Mouse (Mus musculus): ENCODE results near the gene Clic3. TPM values are rescaled to one million over a fixed set of nuclear protein-coding genes. Genes with fewer than 3 reads are reported as not detected.

The Clic3 gene
- total RNA-seq, 2 experiments from 2014 or later: 1.4 to 1.7 TPM

DNA sequence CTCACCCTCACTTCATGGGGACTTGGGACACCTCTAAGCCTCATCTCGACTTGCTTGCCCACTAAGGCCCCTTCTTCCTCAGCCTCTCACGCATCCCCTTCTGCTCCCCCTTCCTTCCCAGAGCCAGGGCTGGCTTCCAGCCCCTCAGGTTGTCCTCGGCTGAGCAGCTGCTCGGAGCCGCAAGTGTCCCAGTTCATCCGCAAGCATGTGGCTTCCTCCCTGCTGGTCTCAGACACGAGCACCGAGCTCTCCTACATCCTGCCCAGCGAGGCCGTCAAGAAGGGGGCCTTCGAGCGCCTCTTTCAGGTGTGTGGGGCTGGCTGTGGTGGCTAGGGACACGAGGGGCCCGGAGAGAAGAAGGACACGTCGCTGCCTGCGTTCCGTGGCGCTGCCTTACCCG lies 15.6 kb upstream of the Clic3 start:
- DNase-seq (ENCODE audit: low spot score in 2 of 2): no peak

DNA sequence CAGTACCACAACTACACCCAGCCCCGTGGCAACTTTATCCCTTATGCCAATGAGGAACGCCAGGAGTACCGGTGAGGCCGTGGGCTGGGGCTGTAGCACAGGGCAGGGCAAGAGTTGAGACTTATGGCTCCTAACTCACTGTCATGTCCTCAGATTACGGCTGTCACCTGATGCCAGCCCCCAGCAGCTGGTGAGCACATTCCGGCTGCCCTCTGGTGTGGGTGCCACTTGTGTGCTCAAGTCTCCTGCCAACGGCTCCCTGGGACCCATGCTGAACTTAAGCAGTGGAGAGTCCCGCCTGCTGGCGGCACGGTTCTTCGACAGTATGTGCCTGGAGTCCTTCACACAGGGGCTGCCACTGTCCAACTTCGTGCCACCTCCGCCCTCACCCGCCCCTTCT lies 14.0 kb upstream of the Clic3 start:
- DNase-seq (ENCODE audit: low spot score in 2 of 2): no peak

DNA sequence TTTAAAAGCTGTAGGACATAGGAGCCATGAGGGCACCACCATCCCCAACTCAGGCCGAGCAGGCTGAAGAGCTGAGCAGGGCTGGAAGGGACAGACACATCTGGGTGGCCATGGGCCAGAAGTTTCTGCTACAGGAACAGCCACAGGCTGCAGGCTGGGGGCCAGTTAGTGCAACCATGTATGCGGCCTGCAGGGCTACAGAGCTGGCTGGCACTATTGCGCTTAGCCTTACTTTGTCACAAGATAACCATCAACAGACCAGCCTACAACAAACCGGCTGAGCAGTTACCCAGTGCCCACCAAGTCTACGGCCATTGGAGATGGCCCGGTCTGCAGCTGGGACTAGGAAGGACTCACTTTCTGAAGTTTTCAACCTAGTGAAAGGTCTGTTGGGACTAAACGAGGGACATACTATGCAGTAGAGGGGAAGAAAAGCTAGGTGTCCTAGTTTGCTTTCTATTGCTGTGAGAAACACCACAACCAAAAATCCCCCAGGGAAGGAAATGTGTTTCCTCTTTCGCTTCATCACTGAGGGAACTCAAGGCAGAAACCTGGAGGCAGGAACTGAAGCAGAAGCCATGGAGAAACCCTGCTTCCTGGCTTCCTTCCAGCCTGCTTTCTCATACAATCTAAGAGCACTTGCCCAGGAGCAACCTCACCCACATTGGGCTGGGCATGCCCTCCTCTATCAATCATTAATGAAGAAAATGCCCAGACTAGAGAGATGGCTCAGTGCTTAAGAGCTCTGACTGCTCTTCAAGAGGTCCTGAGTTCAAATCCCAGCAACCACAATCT lies 5.6 kb upstream of the Clic3 start:
- DNase-seq (ENCODE audit: low spot score in 2 of 2): no peak

DNA sequence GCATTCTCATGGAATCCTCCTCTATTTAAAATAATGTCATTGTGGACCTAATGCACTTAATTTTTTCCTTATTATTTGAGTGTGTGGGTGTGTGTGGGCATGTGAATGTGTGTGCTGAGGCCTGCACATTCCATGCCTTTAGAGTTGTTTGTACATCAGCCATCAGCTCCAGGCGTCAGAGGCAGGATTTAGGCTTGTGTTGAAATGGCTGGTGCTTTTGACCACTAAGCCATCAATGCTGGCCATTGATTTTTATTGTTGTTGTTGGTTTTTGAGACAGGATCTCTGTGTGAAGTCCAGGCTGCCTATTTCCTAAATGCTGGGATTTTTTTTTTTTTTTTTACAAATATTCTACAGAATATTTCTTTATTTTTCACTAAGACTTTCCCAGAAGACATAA lies 3.7 kb upstream of the Clic3 start:
- DNase-seq (ENCODE audit: low spot score in 2 of 2): no peak

DNA sequence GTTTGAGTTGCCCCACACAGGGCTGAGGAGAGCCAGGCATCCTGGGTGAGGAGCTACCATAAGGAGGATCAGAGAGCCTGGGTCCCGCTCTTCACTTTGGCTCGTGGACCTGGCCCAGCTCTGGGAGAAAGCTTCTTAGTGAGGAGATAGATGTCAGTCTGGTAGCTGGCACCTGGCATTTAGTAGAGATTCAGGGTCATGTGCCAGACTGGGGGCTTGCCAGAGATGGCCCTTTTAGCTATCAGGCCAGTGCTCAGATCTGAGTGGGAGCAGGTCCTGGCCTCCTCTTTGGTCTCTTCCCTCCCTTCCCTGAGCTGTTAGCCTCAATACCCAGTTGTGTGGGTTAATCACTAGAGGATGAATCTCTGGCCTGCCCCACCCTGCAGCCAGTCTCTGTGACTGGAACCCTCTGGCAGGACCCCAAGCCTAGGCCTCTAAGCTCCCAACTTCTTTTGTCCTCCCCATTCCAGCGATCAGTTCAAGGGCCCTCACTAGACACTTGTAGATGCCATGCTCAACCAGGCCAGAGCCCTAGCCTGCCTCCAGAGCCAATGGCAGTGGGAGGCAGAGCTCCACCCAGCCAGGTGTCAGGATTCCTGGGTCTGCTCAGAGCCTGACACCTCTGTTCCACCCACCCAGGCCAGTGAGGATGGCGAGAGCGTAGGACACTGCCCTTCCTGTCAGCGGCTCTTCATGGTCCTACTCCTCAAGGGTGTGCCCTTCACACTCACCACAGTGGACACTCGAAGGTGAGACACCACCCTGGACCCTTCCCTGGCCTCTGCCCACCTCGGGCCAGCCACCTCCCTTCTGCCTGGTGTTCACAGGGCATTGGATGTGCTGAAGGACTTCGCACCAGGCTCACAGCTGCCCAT lies 621 bp downstream of the Clic3 start:
- DNase-seq (ENCODE audit: low spot score in 2 of 2): no peak

DNA sequence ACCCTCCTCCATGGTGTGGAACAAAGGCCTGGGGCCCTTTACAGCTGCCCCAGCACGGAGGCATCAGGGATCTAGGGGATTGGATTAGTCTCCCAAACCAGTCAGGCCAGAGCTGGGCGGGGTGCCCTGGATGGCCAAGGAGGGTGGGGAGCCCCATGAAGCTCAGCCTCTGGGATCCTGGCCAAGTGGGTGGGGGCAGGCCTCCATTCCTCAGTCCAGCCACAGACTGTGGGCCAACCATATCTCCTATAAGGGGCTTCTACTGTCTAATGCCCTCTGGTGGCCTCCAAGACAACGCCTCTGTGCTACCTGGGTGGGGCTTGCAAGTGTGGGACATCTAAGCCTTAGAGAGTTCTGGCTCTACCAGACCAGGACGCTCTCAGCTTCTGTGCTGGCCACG lies 2.3 kb downstream of the Clic3 start:
- DNase-seq (ENCODE audit: low spot score in 2 of 2): no peak

DNA sequence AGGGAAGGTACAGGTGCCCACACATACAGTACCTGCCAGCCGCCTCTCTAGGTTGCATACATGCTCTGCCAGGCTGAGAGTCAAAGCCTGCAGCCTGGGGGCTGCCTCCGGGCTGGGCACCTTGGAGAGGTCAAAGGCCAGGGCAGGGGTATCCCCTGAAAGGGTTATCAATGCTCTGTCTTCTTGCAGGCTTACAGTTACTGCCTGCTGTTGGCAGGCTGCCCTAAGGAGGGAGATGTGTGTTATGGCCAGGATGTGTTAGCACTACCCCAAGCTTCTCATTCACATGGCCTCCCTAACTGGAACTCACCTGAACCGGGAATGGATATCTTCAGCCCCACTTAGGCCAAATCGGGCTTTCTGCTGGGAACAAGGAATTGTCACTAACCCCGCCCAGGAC lies 3.5 kb downstream of the Clic3 start:
- no peak for DNase-seq (ENCODE audit: low spot score in 2 of 2)

DNA sequence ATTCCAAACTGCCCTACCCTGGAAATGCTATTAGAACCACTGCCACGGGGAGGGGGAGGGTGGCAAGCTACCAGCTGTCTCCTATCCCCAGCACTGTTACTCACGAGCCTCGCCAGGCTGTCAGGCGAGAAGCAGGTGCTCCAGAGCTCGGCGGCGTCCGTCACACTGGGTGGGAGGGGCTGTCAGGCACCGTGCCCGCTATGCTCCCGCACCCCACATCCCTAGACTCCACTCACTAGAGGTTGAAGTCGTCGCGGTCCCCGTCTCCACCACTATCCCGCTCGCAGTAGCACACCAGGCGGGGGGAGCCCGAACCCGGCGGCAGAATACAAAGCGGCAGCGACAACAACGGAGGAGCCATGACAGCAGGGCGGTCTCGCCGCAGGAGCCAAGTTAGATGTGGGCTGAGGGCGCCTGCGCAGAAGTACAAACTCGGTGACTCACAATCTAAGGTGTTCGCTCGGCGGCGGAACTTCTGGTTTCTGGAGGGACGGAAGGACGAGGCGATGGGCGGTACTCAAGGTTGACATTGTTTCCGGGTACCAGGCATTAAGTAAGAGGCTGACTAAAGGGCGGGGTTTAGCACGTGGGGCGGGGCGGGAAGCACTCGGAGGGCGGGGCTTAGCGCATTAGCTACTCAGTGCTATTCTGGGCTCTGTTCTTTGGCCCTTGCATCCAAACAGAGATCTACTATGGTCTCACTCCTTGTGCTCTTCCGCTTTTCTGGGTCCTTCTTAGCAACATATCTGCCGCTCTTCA lies 4.1 kb downstream of the Clic3 start, which contains the start of gene Paxx:
Gene Paxx, minus strand, starts transcription at position 544 of the 759 bp plus-strand sequence.
- DNase-seq (ENCODE audit: low spot score in 2 of 2): peak; percentile 77 to 84

DNA sequence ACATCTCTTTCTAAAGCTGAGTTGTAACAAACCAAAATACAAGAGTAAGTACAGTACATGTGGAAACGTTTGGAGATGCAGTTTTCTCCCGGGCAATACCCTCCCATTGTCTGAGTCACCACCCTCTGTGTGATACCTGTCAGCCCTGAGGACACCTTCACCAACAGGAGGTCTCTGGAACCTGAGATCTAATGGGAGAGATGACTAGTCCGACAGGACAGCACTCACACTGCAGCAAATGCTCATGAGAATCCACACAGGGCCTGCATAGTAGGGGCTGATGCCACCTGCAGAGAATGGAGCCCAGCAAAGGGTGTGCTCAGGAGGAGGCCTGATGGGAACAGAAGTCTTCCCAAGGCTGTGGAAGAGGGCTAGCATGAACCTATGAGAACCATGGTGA lies 4.8 kb downstream of the Clic3 start:
- no peak for DNase-seq (ENCODE audit: low spot score in 2 of 2)

DNA sequence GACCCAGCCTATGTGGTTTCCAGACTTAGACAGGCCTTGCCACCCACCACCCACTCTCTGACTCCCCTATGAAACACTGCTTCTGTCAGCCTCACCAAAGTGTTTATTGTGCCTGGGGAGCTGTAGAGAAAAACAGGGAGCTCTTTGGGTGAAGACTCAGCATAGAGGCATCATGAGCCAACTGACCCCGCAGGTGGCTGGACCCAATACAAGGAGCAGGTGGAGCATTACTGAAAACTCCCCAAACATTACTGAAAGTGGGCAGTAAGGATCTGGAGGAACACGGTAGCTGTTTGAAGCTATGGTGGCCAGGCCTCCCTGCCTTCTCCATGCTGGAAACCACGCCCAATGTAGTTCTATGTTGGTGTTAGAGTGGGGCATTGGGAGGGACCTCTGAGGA lies 7.0 kb downstream of the Clic3 start:
- DNase-seq (ENCODE audit: low spot score in 2 of 2): no peak

DNA sequence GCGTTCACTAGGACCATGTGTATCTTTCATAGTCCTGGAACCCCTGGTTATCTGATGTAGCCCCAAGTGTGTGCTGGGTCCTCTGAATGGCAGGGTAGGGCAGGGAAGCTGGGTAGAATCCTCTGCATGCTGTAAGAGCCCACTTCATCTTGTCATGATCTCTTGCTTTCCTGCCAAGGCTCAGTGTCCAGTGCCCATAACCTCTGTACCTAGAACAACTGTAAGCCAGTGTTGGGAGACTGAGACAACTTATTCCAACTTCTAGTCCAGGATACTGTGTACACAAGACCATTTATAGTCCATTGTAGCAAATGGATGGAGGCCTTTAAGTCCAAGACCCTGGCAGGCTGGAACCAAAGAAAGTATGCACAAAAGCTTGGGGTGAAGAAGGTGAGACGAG lies 8.6 kb downstream of the Clic3 start:
- no peak for DNase-seq (ENCODE audit: low spot score in 2 of 2)

DNA sequence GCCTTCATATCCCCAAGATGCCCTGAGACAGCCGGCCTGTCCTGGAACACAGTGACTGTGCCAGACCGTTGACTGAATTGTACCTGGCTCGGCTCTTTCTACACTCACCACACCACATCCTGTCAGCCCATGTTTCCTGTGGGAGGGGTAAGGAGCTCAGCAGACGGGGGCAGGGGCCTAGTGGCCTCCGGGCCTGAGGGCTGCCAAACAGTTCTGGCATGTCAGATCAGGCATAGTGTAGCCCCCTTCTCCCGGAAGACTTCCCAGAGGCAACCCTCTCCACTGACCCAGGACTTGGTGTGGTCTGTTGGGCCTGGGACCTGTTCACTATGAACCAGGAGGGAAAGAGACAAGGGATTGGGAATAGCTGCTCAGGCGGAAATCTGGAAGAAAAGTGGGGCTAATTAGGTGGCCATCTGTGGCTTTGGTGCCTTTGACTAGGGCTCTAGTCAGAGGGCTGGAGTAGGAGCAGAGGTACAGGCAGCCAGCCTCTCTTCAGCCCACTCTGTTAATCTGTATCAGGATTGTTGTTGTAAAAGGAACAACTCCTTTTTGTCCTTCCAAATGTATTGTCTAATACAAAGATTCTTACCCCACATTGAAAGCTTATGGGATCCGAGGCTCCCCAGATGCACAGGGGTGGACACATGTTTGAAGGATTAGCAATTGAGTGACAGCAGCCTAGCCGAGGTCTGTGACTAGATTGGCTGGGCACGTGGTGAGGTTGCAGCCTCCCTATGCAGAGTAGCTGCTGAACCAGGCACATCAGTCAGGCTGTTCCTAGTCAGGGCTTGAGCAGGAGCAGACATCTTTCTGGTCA lies 9.4 kb downstream of the Clic3 start:
- no peak for DNase-seq (ENCODE audit: low spot score in 2 of 2)

DNA sequence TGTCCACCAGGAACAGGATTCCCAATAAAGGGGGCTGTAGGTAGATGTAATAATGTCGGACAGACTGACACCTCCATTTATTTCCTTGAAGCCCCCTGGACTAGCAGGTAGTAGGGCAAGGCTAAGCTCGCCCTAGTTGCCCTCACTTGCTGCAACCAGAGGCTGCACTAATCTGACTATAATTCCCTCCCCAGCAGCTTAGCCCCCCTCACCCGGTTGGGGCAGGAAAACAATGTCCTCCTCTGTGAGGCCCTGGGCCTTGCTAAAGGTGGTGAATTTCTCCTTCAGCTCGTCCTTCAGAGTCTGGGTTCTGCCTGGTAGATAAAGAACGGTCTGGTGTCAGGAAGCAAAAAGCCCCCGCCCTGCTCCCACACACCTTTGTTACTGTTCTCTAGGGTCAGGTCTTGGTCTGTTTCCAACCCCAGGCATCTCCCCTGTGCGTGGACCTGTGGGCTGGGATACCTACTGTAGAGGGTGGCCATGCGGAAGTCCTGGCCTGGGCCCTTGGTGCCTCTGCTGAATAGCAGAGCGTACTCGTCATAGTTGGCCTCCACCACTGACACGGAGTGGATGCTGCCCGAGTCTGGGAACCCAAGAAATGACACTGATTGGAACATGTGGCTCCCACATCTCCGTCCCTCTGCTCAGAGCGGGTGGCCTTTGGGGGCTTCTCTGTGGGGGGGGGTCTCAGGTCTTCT lies 11.1 kb downstream of the Clic3 start:
- DNase-seq (ENCODE audit: low spot score in 2 of 2): no peak

DNA sequence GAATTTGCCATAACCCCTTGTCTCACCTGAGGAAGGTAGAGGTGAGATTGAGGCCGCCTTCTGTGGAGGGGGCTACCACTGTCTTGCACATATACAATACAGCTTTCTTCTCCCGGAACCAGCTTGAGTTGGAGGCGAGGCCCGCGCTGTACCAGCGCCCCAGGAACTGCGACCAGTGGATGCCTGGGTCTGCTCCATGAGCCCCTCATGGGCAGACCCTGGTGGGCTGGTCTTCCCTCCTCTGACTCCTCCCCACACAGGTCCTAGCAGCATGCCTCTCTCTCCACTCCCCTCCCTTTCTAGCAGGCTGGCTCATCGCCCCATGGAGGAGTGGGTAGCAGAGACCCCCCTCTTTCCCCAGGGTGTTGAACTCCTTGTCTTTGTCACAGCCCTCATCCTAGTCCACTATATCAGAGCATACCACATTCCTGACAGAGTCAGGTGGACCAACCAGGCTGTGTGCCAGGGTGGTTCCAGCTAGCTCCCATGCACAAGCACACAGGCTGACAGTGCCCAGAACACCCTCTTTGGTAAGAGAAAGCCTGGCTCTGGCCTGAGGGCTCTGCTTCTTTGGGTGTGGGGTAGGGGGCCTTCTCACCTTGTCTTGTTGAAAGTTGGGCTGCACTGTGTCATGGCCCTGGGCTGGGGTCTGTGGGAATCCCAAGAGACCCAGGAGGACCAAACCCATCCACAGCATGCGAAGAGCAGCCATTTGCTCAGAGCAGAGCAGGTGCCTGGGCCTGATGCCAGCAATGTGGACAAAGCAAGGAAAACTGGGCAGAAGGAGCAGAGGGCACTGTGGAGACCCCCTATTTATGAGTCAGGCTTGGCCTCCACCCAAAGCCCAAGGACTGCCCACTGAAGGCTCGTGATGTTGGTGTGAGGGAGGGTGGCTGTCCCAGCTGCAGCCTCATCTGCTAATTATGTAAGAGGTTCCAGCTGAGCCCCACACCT lies 12.6 kb downstream of the Clic3 start:
- no peak for DNase-seq (ENCODE audit: low spot score in 2 of 2)

DNA sequence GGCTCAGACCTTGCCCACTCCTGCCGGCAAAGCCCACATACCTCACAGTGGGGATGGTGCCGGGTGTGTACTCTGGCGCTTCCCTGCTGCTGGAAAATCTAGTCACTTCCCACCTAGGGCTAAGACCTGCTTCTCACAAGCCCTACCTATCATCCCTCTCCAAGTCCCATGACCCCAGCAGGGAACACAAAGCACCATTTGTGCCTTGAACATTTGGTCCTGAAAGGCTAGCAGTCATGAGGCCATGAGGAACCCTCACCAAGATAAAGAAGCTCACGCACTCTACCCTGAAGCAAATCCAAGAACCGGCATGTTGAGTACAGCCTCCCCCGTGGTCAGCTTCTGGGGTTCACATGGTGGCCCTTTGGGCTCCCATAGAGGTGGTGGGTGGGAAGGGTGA lies 13.3 kb downstream of the Clic3 start, which contains the start of gene Ptgds:
Gene Ptgds, minus strand, starts transcription at position 78 of the 400 bp plus-strand sequence.
- DNase-seq (ENCODE audit: low spot score in 2 of 2): no peak

DNA sequence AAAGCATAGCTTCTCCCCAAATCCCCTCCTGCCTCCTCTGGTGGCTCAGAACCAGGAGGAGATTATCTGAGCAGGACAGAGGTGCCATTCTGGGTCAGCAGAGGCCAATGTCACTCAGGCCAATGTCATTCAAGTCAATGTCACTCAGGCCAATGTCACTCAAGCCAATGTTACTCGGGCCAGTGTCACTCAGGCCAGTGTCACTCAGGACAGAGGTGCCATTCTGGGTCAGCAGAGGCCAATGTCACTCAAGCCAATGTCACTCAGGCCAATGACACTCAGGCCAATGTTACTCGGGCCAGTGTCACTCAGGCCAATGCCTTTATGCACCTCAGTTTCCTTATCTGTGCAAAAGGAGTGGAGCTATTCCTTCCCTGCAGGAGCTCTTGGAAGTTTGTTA lies 15.9 kb downstream of the Clic3 start:
- DNase-seq (ENCODE audit: low spot score in 2 of 2): no peak

DNA sequence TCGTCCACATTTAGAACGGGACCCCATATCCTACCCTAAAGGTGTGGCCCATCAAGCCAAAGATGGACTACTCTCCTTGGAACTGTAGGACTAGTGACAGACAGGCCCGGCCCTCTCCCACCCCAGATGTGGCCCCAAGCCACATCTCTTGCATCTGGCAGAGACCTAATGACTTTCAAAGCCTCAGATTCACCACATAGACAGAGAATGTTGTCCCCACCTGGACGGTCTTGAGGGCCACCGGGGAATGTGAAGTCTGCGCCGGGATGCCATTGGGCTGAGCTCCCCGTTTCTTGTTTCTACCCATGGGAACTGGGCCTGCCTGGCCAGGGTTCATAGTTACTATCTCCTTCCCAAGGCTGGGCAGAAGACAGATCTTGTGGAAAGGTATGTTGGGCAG lies 20.9 kb downstream of the Clic3 start:
- DNase-seq (ENCODE audit: low spot score in 2 of 2): no peak

DNA sequence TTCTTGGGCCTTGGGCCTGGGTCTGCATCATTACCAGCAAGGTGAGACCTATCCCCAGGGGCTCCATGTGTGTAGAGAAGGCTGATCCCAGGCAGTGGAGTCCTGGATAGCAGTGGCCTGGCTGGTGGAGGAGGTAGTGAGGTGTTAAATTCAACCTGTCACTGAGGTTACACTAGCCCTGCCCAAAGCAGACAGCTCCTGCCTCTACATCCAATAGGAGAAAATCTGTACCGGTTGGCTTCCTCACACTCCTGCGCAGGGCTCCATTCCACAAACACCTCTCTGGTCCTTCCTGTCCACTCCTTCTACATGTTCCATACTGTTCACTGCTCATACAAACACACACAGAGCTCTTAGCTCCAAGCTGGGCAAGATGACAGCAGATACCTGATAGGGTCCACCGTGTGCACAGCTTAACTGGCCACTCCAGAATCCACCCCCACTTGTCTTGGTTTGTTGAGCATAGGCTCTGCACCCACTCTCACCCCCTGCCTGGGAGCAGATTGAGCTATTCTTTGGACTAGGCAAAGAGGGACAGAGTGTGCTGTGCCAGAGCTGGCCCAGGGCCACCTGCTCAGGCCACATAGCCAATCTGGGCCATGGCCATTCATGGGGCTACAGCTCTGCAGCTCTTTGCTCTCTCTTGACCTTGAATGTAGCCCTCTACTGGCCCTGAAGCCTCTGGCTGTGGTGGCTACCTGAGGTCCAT lies 21.5 kb downstream of the Clic3 start:
- DNase-seq (ENCODE audit: low spot score in 2 of 2): no peak
